Mouse (Mus musculus): Measurements from ENCODE around the gene Rapgef2.
"Not testable (repeated sequence)": the region's sequence is repeated elsewhere in the genome, so short reads cannot be mapped to it uniquely, and the experiment has no call there.

The Rapgef2 gene

DNA sequence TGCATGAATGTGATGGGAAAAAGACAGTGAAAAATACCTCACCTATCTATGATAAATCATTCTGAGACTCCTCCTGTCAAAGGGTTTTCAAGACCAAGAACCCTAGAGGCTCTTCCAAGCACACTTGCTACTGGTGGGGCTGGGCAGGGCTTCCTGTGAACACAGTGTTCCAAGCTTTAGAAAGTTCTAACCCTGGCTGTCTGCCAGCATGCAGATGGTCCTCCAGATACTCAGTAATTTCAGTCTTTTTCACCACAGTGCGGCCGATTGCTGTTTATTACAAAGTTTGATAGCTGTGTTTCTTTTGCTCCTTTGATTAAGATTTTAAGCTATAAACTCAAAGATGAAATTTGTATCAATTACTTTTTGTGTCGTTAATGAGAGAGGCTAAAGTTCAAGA, 83.1 kb downstream of the Rapgef2 start:
- peak; percentile 43 for DNase-seq (ENCODE audit: low read depth)

- DNase-seq (ENCODE audit: low read depth): peak; percentile 89
Measured at GRCm38 (mm10) chr3:79202275-79203153, 83.8 kb downstream of the Rapgef2 start.

DNA sequence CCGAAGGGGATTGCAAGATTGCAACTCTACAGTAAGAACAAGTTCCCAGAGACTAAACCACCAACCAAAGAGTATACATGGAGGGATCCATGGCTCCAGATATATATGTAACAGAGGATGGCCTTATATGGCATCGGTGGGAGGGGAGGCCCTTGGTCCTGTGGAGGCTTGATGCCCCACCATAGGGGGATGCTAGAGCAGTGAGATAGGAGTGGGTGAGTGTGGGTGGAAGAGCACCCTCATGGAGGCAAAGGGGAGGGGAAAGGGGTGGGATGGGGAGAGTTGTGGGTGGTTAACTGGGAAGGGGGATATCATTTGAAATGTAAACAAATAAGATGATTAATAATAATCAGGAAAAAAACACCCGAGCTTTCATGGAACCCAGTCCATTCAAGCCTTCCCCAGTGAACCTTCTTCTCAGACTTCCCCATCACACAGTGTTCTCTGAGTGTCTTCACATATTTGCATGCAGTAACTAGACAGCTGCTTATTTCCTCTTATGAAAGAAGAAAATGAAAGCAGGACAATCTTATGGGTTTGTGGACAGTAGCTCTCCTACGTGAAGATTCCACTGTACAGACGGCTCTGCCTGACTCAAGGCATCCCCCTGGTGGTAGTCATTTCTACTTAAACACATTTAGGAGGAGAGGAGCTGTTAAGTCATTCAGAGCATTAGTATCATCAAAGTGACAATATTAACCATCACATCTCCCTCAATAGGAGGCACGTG, 89.4 kb downstream of the Rapgef2 start:
- DNase-seq (ENCODE audit: low read depth): peak; percentile 90

DNA sequence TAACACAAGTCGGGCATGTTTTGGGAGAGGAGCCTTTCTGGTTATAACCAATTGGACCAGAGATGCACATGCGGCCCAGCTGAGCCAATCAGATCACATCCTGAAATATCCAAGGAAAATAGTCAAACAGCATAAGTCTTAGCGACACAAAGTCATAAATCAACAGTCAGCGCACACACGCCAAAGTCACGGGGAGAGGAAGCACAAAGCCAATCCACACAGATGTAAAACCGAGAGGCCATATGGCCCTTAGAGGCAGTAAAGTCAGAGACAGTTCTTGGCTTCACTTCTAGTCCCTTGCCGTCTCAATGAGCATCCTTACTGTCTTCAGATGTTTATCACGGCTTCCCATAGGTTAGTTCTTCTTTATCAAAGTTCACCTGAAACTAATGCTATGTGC, 91.0 kb downstream of the Rapgef2 start:
- peak; percentile 40 for DNase-seq (ENCODE audit: low read depth)

- peak; percentile 43 for DNase-seq (ENCODE audit: low read depth)
Measured at GRCm38 (mm10) chr3:79194111-79194793, 92.1 kb downstream of the Rapgef2 start.

GRCm38 (mm10) chr3:79193001-79193400, 93.3 kb downstream of the Rapgef2 start:
- no peak for DNase-seq (ENCODE audit: low read depth)

GRCm38 (mm10) chr3:79191981-79192380, 94.3 kb downstream of the Rapgef2 start:
- no peak for DNase-seq (ENCODE audit: low read depth)

- no peak for DNase-seq (ENCODE audit: low read depth)
Measured at GRCm38 (mm10) chr3:79191471-79191870, 94.8 kb downstream of the Rapgef2 start.

GRCm38 (mm10) chr3:79190377-79190776, 95.9 kb downstream of the Rapgef2 start:
- DNase-seq (ENCODE audit: low read depth): no peak

- no peak for DNase-seq (ENCODE audit: low read depth)
Measured at GRCm38 (mm10) chr3:79187912-79188311, 98.4 kb downstream of the Rapgef2 start.

GRCm38 (mm10) chr3:79182290-79182689, 104.0 kb downstream of the Rapgef2 start:
- peak; percentile 46 for DNase-seq (ENCODE audit: low read depth)

- DNase-seq (ENCODE audit: low read depth): peak; percentile 73
Measured at GRCm38 (mm10) chr3:79181248-79181991, 104.9 kb downstream of the Rapgef2 start.

GRCm38 (mm10) chr3:79180086-79180485, 106.2 kb downstream of the Rapgef2 start:
- no peak for DNase-seq (ENCODE audit: low read depth)

DNA sequence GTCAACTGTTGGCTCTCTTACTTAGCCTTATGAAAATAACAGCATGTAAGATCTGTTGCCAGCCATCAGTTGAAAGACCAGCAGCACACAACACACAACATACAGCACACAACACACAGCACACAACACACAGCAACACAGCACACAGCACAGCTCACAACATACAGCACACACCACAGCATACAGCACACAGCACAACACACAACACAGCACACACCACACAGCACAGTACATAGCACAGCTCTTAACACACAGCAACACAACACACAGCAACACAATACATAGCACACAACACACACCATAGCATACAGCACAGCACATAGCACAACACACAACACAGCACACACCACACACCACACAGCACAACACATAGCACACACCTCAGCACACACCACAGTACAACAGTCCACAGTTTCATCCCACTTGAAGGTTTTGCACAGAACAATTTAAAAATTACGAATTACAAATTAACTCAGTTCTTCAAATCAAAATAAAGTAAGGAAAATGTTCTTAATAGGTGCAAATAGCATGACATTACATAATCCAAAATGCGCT, 106.7 kb downstream of the Rapgef2 start:
- DNase-seq (ENCODE audit: low read depth): no peak

DNA sequence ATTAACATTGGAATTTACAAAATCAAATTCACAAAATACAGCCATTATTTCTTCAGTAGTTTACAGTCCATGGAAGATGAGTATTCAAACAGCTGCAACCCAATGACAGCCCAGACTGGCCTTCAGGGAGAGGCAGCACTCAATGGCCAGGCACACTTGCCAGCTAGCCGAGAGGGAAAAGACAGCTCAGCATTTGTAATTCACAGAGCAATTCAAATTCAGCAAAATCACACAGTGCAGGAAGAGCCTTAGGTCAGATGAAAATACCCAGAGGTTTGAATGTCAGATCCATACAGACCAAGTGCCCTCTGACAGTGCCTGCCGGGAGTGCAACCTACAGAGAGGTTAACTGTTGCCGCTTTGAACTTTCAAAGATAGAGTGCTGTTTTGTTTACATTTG, 107.6 kb downstream of the Rapgef2 start:
- DNase-seq (ENCODE audit: low read depth): no peak

DNA sequence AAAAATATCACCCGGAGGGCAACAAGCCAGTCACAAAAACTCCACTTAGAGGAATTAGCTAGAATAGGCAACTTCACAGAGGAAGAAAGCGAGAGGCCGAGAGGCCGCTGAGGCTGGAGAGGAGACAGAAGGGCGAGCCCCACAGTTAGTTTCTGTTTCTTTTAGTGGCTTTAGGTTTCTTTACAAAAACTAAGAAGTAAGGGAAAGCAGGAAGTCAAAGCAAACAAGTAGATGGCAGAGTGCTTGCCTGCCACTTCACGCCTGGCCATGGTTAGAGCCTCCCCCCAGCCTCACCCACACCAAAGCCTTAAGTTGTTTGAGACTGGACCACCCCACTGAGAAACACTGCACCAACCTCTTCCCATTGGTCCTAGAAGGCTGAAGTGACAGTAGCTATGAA, 108.2 kb downstream of the Rapgef2 start:
- DNase-seq (ENCODE audit: low read depth): peak; percentile 78

- peak; percentile 83 for DNase-seq (ENCODE audit: low read depth)
Measured at GRCm38 (mm10) chr3:79177136-79177870, 109.0 kb downstream of the Rapgef2 start.

GRCm38 (mm10) chr3:79174168-79174567, 112.1 kb downstream of the Rapgef2 start:
- no peak for DNase-seq (ENCODE audit: low read depth)

DNA sequence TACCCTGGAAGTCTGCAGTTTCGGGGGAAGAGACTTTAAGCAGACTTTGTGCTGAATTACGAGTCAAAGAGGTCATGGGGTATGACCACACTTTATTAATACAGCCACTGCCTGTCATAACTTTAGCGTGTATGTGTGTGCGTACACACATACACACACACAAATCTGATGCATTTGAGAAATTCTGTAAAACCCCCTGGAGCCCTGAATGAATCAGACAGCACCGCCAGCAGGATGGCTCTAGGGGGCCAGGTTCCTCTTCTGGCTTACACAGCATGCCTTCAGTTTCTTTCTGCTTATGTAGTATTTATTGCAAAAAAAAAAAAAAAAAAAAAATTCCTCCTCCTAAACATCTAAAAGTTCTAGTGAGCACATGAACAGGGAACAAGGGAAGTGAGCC, 113.0 kb downstream of the Rapgef2 start:
- peak; percentile 30 for DNase-seq (ENCODE audit: low read depth)

GRCm38 (mm10) chr3:79171146-79171545, 115.2 kb downstream of the Rapgef2 start:
- not testable (repeated sequence) for DNase-seq (ENCODE audit: low read depth)

Data from induced T-regulatory cell, adult 2 months (primary cell).